Mouse (Mus musculus): Measurements from ENCODE around the gene Lrrc75a.

The Lrrc75a gene

DNA sequence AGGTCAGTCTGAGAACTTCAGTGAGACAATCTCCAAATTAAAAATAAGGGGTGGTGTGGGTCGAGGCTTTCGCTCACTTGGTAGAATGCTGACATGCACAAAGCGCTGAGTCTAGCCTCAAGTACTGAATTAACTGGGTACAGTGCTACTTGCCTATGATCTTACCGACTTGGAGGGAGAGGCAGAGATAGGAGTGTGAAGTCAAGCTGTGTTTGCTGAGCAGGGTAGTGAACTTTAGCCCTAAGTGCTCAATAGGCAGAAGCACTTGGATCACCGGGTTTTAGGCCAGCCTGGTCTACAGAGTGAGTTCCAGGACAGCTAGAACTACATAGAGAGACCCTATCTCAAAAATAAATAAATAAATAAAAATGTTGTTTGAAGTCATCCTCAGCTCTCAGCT, 91.1 kb downstream of the Lrrc75a start:
- in situ Hi-C loops (cut with MboI, MseI) = no loop called here

DNA sequence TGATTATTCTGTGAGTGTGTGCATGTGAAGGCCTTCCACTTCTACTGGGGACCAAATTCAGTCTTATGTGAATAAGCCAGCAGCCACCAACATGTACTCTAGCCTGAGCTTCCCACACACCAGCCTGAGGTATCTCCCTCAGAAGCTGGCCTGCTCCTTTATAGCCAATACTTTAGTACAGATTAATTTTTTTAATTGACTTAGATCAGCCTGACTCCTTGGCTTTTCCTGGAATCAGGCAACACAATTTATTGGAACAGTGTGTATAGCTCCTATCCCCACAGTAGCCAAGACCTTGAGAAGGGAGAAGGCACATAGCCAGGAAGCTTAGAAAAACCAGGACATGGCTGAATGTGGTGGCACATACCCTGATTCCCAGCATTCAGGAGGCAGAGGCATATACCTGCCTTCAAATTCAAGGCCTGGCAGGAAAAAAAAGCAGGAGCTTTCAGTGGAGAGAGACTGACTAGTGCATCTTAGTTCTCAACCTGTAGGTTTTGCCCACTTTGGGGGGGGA, 92.4 kb downstream of the Lrrc75a start:
- in situ Hi-C loops (cut with MboI, MseI) = no loop called here

GRCm38 (mm10) chr11:62554934-62555517, 93.3 kb downstream of the Lrrc75a start:
- in situ Hi-C loops (cut with MboI, MseI) = no loop called here
